Mouse (Mus musculus): ENCODE measurements around the gene Fam83g. TPM values are rescaled to one million over a fixed set of nuclear protein-coding genes. Genes with fewer than 3 reads are reported as not detected.

The Fam83g gene
- polyA plus RNA-seq, 1 experiment from 2014 or later, result 0.18 TPM

DNA sequence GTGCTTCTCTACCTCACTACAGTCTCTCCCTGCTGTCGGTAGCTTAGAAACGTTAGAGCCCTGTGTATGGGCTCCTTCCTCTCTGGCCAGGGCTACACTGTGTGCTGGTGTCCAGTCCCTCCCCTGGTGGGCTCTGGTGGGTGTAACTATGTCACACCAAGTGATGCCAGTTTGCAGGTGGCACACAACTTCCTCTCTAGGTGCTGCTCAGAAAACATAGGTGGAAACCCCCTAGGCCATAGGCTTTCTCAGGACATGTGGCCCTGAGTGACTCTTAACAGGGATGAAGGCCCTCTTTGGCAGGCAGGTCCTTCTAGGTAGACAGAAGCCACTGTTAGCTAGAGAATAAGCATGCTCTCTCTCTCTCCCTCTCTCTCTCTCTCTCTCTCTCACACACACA is 26.5 kb upstream of the Fam83g start:
- H3K4me2 ChIP-seq (ENCODE audit: low read length), result no peak overlapping the region
- no peaks in the 10 kb centered on the region for H3K36me3 ChIP-seq (ENCODE audit: control insufficient read depth, insufficient read depth, low read length)
- no peaks in the 10 kb centered on the region for H3K27me3 ChIP-seq (replicated peaks; ENCODE audit: control insufficient read depth, insufficient read depth, low read length)
- ATAC-seq, result no peak
- H3K4me1 ChIP-seq (ENCODE audit: control insufficient read depth, insufficient read depth, low read depth, low read length), result peaks cover 3% of the 10 kb centered on the region; the same call in 1 of the 2 replicates
- no peak overlapping the region for H3K9ac ChIP-seq (ENCODE audit: low read depth, low read length)
- no peak overlapping the region for H3K4me3 ChIP-seq (ENCODE audit: low read length)
- H3K27ac ChIP-seq (ENCODE audit: low read depth, low read length), result no peak overlapping the region
- 68% methylated on average over 2 of the region's 2 CpGs for WGBS
- no peaks in the 10 kb centered on the region for H3K9me3 ChIP-seq (ENCODE audit: control insufficient read depth, low read length)

DNA sequence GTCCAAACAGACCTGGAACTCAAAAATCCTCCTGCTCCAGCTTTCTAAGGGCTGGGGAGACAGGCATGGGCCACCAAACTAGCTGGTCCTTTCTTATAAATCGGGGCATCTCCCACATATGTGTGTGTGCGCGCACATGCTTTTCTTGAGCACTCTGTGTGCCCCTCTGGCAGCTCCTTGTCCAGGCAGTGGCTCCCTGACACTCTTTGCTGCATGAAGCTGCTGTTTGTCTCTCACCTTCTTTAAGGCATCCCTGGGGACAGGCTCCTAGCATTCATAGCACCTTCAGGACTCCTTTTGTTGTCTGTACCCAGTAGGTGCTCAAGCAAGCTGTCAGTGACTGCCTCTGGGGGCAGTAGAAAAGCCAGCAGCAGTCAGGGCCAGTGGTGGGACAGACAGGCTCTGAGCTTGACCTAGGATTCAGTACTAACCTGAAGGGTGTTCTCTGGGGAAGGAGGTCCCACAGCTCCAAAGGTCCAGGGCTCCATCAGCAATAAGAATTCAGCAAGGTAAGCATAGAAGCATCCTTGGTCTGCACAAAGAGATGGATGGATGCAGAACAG is 25.4 kb upstream of the Fam83g start:
- Histone ChIP-seq H3K4me3 (ENCODE audit: low read length) (no peak overlapping the region), H3K4me1 (ENCODE audit: control insufficient read depth, insufficient read depth, low read depth, low read length) (peaks cover 3% of the 10 kb centered on the region; the same call in 1 of the 2 replicates), H3K27ac (ENCODE audit: low read depth, low read length) (no peak overlapping the region), H3K36me3 (ENCODE audit: control insufficient read depth, insufficient read depth, low read length) (no peaks in the 10 kb centered on the region), H3K9ac (ENCODE audit: low read depth, low read length) (no peak overlapping the region), H3K4me2 (ENCODE audit: low read length) (no peak overlapping the region), H3K27me3 (replicated peaks; ENCODE audit: control insufficient read depth, insufficient read depth, low read length) (no peaks in the 10 kb centered on the region), H3K9me3 (ENCODE audit: control insufficient read depth, low read length) (no peaks in the 10 kb centered on the region)
- no peak for ATAC-seq
- 96% methylated on average over 3 of the region's 3 CpGs for WGBS

DNA sequence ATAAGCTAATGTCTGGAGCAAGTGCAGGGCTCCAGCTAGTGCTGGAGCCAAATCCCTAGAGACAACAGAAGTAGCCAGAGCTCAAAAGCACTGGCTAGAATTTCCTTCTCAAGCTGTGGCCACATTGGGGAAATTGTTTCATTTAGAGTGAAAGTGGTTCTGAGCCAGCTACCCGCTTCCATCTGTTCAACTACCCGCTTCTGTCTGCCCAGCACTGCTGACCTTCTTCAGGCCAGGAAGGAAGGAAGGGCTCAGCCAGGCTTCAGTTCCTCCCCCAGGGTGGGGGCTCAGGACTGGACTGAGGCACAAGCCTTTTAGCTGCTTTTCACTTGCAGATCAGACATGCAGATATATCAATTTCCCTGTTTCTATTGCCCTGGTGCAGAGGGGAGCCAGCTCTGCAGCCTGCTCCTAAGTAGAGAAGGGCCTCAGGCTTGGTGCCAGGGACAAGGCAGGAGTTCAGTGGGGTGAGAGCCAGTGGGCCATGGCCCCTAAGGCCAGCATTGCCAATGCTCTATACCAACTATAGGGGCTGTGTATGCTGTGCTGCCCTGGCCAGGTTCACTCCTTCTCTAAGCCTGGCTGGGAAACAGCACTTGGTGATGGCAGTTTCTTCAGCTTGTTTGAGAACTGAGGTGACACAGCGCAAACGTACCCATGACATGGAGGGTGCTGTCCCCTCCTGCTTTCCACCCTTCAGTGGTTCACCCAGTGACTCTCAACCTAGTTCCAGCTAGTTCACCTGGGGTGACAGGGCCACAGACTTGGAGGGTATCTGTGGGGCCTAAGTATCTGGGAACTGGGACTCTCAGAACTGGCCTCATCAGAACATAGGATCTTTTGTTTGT is 24.7 kb upstream of the Fam83g start:
- no peaks in the 10 kb centered on the region for H3K9me3 ChIP-seq (ENCODE audit: control insufficient read depth, low read length)
- 84% methylated on average over 4 of the region's 4 CpGs for WGBS
- H3K27me3 ChIP-seq (replicated peaks; ENCODE audit: control insufficient read depth, insufficient read depth, low read length), result no peaks in the 10 kb centered on the region

DNA sequence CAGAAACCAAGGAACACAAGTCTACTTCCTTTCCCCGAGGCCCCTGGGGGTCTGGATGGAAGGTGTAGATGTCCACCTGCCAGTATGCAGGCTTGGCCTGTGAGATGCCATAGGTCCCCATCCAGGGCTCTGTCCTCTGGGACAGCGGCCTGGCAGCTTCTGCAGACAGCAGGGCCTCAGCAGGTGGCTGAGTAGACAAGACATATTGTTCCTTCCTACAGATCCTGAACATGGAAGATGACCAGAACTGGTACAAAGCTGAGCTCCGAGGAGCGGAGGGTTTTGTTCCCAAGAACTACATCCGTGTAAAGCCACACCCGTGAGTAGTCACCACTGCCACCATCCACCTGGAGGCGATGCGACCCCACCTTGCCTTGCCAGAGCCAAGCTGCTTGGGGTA is 23.9 kb upstream of the Fam83g start:
- Histone ChIP-seq H3K9ac (ENCODE audit: low read depth, low read length) (no peak overlapping the region), H3K4me3 (ENCODE audit: low read length) (no peak overlapping the region), H3K27me3 (replicated peaks; ENCODE audit: control insufficient read depth, insufficient read depth, low read length) (no peaks in the 10 kb centered on the region), H3K36me3 (ENCODE audit: control insufficient read depth, insufficient read depth, low read length) (no peaks in the 10 kb centered on the region), H3K4me1 (ENCODE audit: control insufficient read depth, insufficient read depth, low read depth, low read length) (peaks cover 3% of the 10 kb centered on the region; the same call in 1 of the 2 replicates), H3K27ac (ENCODE audit: low read depth, low read length) (no peak overlapping the region), H3K9me3 (ENCODE audit: control insufficient read depth, low read length) (no peaks in the 10 kb centered on the region), H3K4me2 (ENCODE audit: low read length) (no peak overlapping the region)
- 87% methylated on average over 8 of the region's 8 CpGs for WGBS
- no peak for ATAC-seq

More for the DNA sequence above, 24.7 kb upstream of the Fam83g start:
- no peaks in the 10 kb centered on the region for H3K36me3 ChIP-seq (ENCODE audit: control insufficient read depth, insufficient read depth, low read length)
- no peak overlapping the region for H3K9ac ChIP-seq (ENCODE audit: low read depth, low read length)
- H3K4me1 ChIP-seq (ENCODE audit: control insufficient read depth, insufficient read depth, low read depth, low read length), result peaks cover 3% of the 10 kb centered on the region; the same call in 1 of the 2 replicates
- ATAC-seq, result no peak
- H3K27ac ChIP-seq (ENCODE audit: low read depth, low read length), result no peak overlapping the region
- H3K4me3 ChIP-seq (ENCODE audit: low read length), result no peak overlapping the region
- no peak overlapping the region for H3K4me2 ChIP-seq (ENCODE audit: low read length)

DNA sequence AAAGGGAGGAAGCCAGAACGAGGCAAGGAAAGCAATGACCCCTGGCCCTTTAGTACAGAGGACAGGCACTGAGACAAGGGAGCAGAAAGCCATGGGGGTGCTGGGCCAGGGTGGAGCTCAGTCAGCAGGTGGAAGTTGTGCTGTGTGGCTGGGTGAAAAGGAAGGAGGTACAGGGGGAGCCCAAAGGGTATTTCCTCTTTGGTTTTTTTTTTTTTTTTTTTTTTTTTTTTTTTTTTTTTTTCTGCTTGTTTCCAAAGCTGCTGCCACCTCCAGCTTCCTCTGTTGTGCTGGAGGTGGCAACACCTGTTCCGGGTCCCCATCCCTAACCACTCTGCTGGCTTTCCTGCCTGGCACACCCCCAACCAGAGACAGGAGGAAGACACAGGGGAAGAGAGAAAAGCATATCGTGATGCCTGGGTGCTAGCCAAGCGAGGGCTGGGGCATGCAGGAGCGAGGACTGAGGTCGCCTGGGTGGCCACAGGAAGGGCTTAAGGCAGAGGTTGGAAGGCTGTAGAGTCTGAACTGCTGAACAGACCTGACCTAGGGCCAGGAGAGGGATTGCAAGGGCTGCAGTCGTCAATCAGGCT is 23.0 kb upstream of the Fam83g start:
- H3K9ac ChIP-seq (ENCODE audit: low read depth, low read length), result no peak overlapping the region
- no peak overlapping the region for H3K4me3 ChIP-seq (ENCODE audit: low read length)
- ATAC-seq, result no peak
- H3K4me2 ChIP-seq (ENCODE audit: low read length), result no peak overlapping the region
- WGBS, result 70% methylated on average over 7 of the region's 7 CpGs
- no peaks in the 10 kb centered on the region for H3K9me3 ChIP-seq (ENCODE audit: control insufficient read depth, low read length)
- H3K27ac ChIP-seq (ENCODE audit: low read depth, low read length), result no peak overlapping the region
- H3K27me3 ChIP-seq (replicated peaks; ENCODE audit: control insufficient read depth, insufficient read depth, low read length), result no peaks in the 10 kb centered on the region
- no peaks in the 10 kb centered on the region for H3K36me3 ChIP-seq (ENCODE audit: control insufficient read depth, insufficient read depth, low read length)
- peaks cover 3% of the 10 kb centered on the region; the same call in 1 of the 2 replicates for H3K4me1 ChIP-seq (ENCODE audit: control insufficient read depth, insufficient read depth, low read depth, low read length)

DNA sequence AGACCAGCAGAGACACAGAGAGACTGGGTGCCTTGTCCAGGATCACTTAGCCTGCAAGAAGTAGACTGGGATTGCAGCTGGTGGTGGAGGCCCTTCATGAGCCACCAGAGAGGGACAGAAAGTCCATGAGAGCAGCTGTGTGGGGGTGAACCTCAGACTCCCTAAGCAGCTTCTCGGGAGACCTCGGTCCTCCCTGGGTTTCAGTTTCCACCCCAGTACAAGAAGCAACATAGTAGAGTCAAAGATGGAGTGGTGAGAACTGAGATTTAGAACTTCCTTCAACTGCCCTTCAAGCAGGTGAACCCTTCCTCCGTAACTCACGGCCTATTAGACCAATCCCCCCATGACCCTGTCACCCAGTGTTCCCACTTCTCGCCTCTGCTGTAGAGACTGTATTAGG is 21.7 kb upstream of the Fam83g start:
- Histone ChIP-seq H3K4me1 (ENCODE audit: control insufficient read depth, insufficient read depth, low read depth, low read length) (peaks cover 3% of the 10 kb centered on the region; the same call in 1 of the 2 replicates), H3K27me3 (replicated peaks; ENCODE audit: control insufficient read depth, insufficient read depth, low read length) (no peaks in the 10 kb centered on the region), H3K4me2 (ENCODE audit: low read length) (no peak overlapping the region), H3K4me3 (ENCODE audit: low read length) (no peak overlapping the region), H3K9ac (ENCODE audit: low read depth, low read length) (no peak overlapping the region), H3K27ac (ENCODE audit: low read depth, low read length) (no peak overlapping the region), H3K36me3 (ENCODE audit: control insufficient read depth, insufficient read depth, low read length) (no peaks in the 10 kb centered on the region), H3K9me3 (ENCODE audit: control insufficient read depth, low read length) (no peaks in the 10 kb centered on the region)
- ATAC-seq, result no peak
- WGBS, result 95% methylated on average over 5 of the region's 5 CpGs

DNA sequence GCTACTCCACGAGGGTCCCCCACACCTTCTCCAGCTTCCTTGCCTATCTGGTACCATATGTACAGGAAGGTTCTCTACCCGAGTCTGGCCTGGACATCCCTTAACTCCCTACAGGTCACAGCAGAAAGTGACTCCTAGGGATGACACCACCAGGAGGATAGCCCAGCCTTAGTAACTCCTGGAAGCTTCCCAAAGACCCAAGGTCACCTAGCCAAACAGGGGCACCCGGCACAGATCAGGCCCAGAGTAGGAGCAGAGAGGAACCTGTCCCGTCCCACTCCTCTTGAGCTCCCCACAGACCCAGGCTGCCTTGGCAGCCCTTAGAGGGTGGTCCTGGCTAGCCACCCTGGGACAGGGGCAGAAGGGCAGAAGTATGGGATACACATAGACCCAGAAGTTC is 18.5 kb upstream of the Fam83g start:
- H3K4me2 ChIP-seq (ENCODE audit: low read length), result no peak overlapping the region
- no peaks in the 10 kb centered on the region for H3K27me3 ChIP-seq (replicated peaks; ENCODE audit: control insufficient read depth, insufficient read depth, low read length)
- H3K9ac ChIP-seq (ENCODE audit: low read depth, low read length), result no peak overlapping the region
- no peak overlapping the region for H3K4me3 ChIP-seq (ENCODE audit: low read length)
- no peak for ATAC-seq
- H3K4me1 ChIP-seq (ENCODE audit: control insufficient read depth, insufficient read depth, low read depth, low read length), result no peaks in the 10 kb centered on the region
- no peaks in the 10 kb centered on the region for H3K9me3 ChIP-seq (ENCODE audit: control insufficient read depth, low read length)
- WGBS, result 83% methylated on average over 4 of the region's 4 CpGs
- H3K36me3 ChIP-seq (ENCODE audit: control insufficient read depth, insufficient read depth, low read length), result no peaks in the 10 kb centered on the region
- H3K27ac ChIP-seq (ENCODE audit: low read depth, low read length), result no peak overlapping the region

DNA sequence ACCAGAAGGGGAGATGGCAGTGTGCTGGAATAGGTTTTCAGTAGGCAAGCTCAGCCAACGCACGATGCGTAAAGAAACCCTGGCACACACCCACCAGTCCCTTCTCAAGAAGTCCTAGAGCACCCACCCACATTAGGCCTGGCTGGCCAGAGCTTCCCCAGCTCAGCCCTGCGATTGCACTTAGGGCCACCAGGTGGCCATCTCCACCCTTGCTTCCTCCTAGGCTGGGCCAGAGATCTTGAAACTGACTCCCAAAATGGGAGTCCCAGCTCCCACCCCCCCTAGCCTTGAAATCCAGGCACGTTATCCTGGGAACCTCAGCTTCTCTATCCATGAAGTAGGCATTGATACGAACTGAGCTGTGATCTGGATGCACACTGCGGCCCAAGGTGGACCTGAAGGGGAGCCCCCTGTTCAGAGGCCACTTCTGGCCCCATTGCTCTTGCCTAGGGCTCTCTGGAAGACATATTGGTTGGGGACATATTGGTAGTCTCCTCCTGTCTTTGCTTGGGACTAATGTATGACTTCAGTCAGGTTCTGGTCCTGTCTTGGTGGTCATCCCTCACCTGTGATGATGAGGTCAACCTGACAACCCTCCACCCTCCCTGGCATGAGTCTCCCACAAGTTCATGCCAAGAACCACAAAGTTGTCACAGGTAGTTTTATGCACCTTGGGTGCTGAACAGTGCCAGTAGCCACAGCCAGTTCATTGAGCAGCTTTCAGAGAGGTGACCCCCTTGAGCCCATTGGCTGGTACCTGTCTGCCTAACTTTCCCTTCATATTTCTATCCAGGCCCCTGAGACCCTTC is 17.7 kb upstream of the Fam83g start:
- Histone ChIP-seq H3K4me1 (ENCODE audit: control insufficient read depth, insufficient read depth, low read depth, low read length) (no peaks in the 10 kb centered on the region), H3K27ac (ENCODE audit: low read depth, low read length) (no peak overlapping the region), H3K36me3 (ENCODE audit: control insufficient read depth, insufficient read depth, low read length) (no peaks in the 10 kb centered on the region), H3K9me3 (ENCODE audit: control insufficient read depth, low read length) (no peaks in the 10 kb centered on the region), H3K4me3 (ENCODE audit: low read length) (no peak overlapping the region), H3K27me3 (replicated peaks; ENCODE audit: control insufficient read depth, insufficient read depth, low read length) (no peaks in the 10 kb centered on the region), H3K9ac (ENCODE audit: low read depth, low read length) (no peak overlapping the region), H3K4me2 (ENCODE audit: low read length) (no peak overlapping the region)
- no peak for ATAC-seq
- 51% methylated on average over 7 of the region's 7 CpGs for WGBS

DNA sequence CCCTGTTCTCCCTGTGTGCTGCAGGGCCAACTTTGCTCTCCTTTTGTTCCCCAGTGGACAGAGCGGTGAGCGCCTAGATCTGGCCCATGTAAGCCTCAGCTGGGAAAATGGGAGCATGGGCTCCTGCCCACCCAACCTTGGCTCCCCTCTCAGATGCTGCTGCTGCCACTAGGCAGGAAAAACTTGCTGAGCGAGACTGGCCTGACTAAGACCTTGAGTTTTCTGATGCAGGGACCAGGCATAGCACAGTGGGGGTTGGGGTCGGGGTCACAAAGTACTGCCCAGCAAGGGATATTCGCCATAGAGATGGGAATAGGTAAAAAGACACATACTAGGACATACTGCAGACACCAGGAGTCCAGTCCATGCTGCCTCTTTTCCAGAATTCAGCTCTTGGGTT is 16.6 kb upstream of the Fam83g start:
- Histone ChIP-seq H3K9ac (ENCODE audit: low read depth, low read length) (no peak overlapping the region), H3K27me3 (replicated peaks; ENCODE audit: control insufficient read depth, insufficient read depth, low read length) (no peaks in the 10 kb centered on the region), H3K4me1 (ENCODE audit: control insufficient read depth, insufficient read depth, low read depth, low read length) (no peaks in the 10 kb centered on the region), H3K4me3 (ENCODE audit: low read length) (no peak overlapping the region), H3K9me3 (ENCODE audit: control insufficient read depth, low read length) (no peaks in the 10 kb centered on the region), H3K36me3 (ENCODE audit: control insufficient read depth, insufficient read depth, low read length) (no peaks in the 10 kb centered on the region), H3K27ac (ENCODE audit: low read depth, low read length) (no peak overlapping the region), H3K4me2 (ENCODE audit: low read length) (no peak overlapping the region)
- 84% methylated on average over 5 of the region's 5 CpGs for WGBS
- no peak for ATAC-seq
